Mouse (Mus musculus): ENCODE measurements around the gene Rtn4r.

DNA sequence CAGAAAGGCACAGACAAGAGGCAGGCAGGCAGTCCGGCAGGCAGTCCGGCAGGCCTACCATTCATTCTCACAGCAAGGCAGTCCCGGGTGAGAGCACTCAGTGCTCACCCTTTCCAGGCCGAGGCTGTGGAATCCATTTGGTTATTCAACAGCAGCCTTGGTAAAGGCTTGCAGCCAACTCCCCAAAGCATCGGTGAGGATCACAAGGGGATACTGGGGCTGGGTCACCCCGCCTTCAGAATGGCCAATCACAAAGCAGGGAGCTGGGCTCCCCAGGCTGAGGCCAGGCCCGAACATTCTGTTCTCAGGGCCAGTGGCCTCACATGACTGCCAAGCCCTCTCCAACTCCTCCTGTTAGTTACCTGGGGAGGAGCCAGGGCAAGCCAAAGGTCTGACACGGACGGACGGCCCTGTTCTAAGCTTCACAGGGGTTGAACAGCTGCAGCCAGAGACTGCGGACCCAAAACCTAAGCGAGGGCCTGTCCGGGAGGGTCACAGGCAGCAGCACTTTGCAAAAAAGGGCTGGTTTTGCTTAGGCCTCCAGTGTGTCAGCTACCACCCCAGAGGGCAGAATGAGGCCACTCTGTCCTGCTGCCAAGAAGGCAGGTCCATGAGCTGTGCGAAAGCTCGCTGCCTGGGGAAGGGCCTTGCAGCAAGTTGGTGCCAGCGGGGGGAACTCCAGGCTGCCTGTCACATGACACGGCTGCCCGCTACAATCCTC lies 44.1 kb upstream of the Rtn4r start:
- no peak for TF ChIP-seq CHD2 (IDR thresholded peaks at IDR 0.05; ENCODE audit: low read depth, low read length)
- no peak for TF ChIP-seq HCFC1 (IDR thresholded peaks at IDR 0.05; ENCODE audit: borderline replicate concordance, insufficient read depth, low read length)
- TF ChIP-seq MAFK (IDR thresholded peaks at IDR 0.05; ENCODE audit: insufficient read depth, low read depth, low read length), result no peak
- no peak for TF ChIP-seq ZNF384 (IDR thresholded peaks at IDR 0.05; ENCODE audit: low read depth, low read length)
